Mouse (Mus musculus): ENCODE measurements around the gene Msx3.

Msx3 gene

GRCm38 (mm10) chr7:140057413-140058407 lies 8.8 kb upstream of the Msx3 start:
- no peak for DNase-seq (ENCODE audit: low read depth in 1 of 2, low spot score in 2 of 2)

- DNase-seq (ENCODE audit: low read depth in 1 of 2, low spot score in 2 of 2): no peak
These were observed 5.2 kb upstream of the Msx3 start for GRCm38 (mm10) chr7:140054124-140054523.

- no peak for DNase-seq (ENCODE audit: low read depth in 1 of 2, low spot score in 2 of 2)
These were observed 313 bp upstream of the Msx3 start for GRCm38 (mm10) chr7:140049115-140049689.

GRCm38 (mm10) chr7:140047811-140048311 lies 1.0 kb downstream of the Msx3 start:
- DNase-seq (ENCODE audit: low read depth in 1 of 2, low spot score in 2 of 2): no peak

- DNase-seq (ENCODE audit: low read depth in 1 of 2, low spot score in 2 of 2): no peak
These were observed 3.3 kb downstream of the Msx3 start for GRCm38 (mm10) chr7:140045546-140045945.

- no peak for DNase-seq (ENCODE audit: low read depth in 1 of 2, low spot score in 2 of 2)
These were observed 6.2 kb downstream of the Msx3 start for GRCm38 (mm10) chr7:140042728-140043127.

GRCm38 (mm10) chr7:140037171-140037555 lies 11.7 kb downstream of the Msx3 start:
- no peak for DNase-seq (ENCODE audit: low read depth in 1 of 2, low spot score in 2 of 2)

- peak; percentile 82 to 84 for DNase-seq (ENCODE audit: low read depth in 1 of 2, low spot score in 2 of 2)
These were observed 12.4 kb downstream of the Msx3 start, which contains the start of the genes Zfp511 and Tubgcp2 for GRCm38 (mm10) chr7:140036281-140037170. Gene Zfp511, plus strand, starts transcription at chr7:140036391. Gene Tubgcp2, minus strand, starts transcription at chr7:140036669.

- no peak for DNase-seq (ENCODE audit: low read depth in 1 of 2, low spot score in 2 of 2)
These were observed 13.4 kb downstream of the Msx3 start for GRCm38 (mm10) chr7:140035456-140035855.

- no peak for DNase-seq (ENCODE audit: low read depth in 1 of 2, low spot score in 2 of 2)
These were observed 15.5 kb downstream of the Msx3 start for GRCm38 (mm10) chr7:140033386-140033785.

GRCm38 (mm10) chr7:140032366-140032765 lies 16.5 kb downstream of the Msx3 start:
- no peak for DNase-seq (ENCODE audit: low read depth in 1 of 2, low spot score in 2 of 2)

GRCm38 (mm10) chr7:140031771-140032170 lies 17.1 kb downstream of the Msx3 start:
- no peak for DNase-seq (ENCODE audit: low read depth in 1 of 2, low spot score in 2 of 2)

GRCm38 (mm10) chr7:140011336-140011735 lies 37.6 kb downstream of the Msx3 start:
- DNase-seq (ENCODE audit: low read depth in 1 of 2, low spot score in 2 of 2): no peak

GRCm38 (mm10) chr7:140007781-140008180 lies 41.1 kb downstream of the Msx3 start:
- no peak for DNase-seq (ENCODE audit: low read depth in 1 of 2, low spot score in 2 of 2)

- no peak for DNase-seq (ENCODE audit: low read depth in 1 of 2, low spot score in 2 of 2)
These were observed 41.9 kb downstream of the Msx3 start for GRCm38 (mm10) chr7:140006861-140007611.

- no peak for DNase-seq (ENCODE audit: low read depth in 1 of 2, low spot score in 2 of 2)
These were observed 44.2 kb downstream of the Msx3 start for GRCm38 (mm10) chr7:140004666-140005065.

GRCm38 (mm10) chr7:140001086-140001740 lies 47.7 kb downstream of the Msx3 start:
- DNase-seq (ENCODE audit: low read depth in 1 of 2, low spot score in 2 of 2): no peak

- DNase-seq (ENCODE audit: low read depth in 1 of 2, low spot score in 2 of 2): no peak
These were observed 50.1 kb downstream of the Msx3 start for GRCm38 (mm10) chr7:139998691-139999350.

All from monocyte, adult 2 months (primary cell).